Mouse (Mus musculus) left cerebral cortex, postnatal 25 days (tissue): ENCODE results near the gene Lrrc14b. TPM values are rescaled to one million over a fixed set of nuclear protein-coding genes. Genes with fewer than 3 reads are reported as not detected.

Experiments used
- DNase-seq, 2 experiments: peaks; one replicate each; pipeline ENCODE4 v3.0.0; 2022; ENCODE audit warnings: low spot score in 2 of 2, mixed read lengths in 1 of 2
- intact Hi-C: fragments of 180-260 bp; cut with DNase I; formaldehyde crosslinking; loops from one replicate; pipeline ENCODE4 v1.15.1; 2025
- total RNA-seq, 2 experiments: library from RNA; stranded (reverse); gene quantifications; 2 replicates each; pipeline ENCODE4 v1.2.3; 2021

Gene Lrrc14b
- under 1 TPM in 1 of 2 experiments, not detected in 1; 0.16 TPM for total RNA-seq

DNA sequence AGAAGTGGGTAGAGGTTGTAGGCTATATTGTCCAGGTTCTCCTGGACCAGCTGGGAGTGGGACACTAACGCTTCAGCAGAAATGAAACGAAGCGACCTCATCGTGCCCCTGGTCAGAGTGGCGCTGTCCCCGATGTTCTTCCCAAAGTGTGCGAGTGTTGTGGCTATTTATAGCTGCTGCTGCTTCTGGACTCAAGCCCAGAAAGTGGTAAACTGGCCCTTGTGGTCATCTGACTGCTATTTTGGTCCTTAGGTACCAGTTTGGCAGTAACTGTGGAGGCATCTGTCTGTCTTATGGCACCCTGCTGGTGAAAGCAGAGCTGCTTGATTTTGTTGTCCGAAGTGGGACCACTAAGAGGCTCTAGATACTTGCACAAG lies at the start of gene Lrrc14b:
Gene Lrrc14b (minus strand): TSS at position 147 of the 377 bp plus-strand sequence.
- no peak for DNase-seq
- intact Hi-C loops = no loop called here

DNA sequence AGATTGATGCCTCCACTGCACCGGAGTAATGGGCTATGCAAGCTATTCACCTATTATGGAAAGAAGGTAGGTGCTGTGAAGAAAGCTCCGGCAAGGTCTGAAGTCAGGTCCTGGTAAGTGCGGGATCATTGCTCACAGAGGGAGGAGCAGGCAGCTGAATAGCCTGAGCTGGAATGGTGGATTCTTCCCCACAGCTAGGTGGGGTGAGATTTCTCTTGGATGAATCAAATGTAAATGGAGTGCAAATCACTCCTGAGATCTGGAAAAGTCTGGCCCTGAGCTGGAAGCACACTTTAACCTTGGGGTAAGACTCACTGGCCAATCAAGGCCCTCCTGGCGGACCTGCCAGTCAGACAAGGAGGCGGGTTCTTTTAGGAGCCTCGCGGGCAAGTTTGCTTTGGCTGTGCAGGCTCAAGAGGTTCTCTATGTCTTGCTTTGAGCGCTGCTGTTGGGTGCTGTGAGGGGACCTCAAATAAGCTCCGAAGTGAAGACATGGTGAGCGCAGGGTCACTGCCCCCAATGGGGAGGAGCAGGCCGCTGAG lies 35.6 kb upstream of the Lrrc14b start, which contains the start of gene Ftl1-ps1:
Gene Ftl1-ps1 (plus strand): TSS at position 397 of the 542 bp plus-strand sequence.
- intact Hi-C loops = no loop called here
- no peak for DNase-seq

DNA sequence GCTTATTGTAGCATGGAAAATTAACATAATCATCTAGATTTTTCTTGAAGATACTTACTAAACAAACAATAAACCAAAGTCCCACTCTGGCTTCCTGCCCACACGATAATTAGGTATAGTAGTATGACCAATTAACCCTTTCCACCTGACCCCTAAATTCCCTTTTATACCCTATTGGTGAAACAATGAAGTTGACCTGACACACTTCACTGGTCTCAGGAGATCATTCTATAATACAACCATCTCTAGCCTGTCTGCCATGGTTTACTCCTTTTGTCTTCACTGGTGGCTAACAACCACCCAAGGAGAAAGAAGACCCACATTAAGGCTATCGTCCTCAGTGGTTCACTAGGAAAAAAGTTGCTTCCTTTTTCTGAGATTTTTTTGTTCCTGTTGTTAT lies 27.4 kb upstream of the Lrrc14b start:
- no peak for DNase-seq
- intact Hi-C loops = loop anchor here (5.0 kb wide), 2 partner anchors 1451 to 1631 kb away; no protein-coding TSS in a partner anchor

DNA sequence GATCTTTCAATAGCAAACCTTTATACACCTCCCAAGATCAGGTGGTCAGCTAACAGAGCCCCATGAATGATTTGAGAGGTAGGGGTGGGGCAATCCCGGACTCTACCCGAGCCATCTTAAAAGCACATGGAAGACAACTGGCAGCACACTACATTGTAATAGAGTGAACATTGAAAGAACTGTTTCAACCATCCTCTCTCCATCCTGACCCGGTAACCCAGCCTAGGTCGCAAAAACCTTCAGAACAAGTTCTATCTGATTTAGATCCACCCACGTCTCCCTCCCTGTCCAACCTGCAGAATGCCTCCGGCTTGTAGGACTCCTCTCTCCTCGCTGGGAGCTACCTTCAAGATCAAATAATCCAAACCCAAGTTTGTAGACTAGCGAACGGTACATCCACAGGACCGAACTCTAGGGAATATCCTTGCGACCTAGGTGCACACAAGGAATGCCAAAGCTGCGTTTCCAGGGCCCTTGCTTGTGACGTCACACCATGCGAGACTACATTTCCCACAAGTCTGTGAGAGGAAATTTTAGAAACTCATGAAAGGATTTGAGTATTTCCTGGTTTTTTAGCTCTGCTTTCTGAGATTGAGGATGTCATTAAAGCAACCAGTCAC lies 26.7 kb upstream of the Lrrc14b start, which contains the start of gene Zfp72:
Gene Zfp72 (minus strand): TSS at position 466 of the 620 bp plus-strand sequence.
- DNase-seq = peak; percentile 83 to 90
- intact Hi-C loops = loop anchor here (5.0 kb wide), 2 partner anchors 1452 to 1632 kb away; no protein-coding TSS in a partner anchor

DNA sequence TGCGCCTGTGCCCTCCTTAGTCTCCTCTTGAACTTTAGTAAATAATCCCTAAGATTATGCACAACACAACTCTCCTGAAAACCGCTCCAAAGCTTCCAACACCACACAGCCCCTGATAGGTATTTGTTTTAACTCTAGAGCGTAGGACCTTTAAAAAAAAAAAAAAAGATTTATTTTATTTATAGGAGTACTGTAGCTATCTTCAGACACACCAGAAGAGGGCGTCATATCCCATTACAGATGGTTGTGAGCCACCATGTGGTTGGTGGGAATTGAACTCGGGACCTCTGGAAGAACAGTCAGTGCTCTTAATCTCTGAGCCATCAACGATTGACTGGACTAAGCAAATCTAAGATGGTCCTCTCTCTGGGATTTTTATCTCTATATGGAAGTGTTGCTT lies 25.9 kb upstream of the Lrrc14b start:
- no peak for DNase-seq
- intact Hi-C loops = loop anchor here (5.0 kb wide), 2 partner anchors 1453 to 1633 kb away; no protein-coding TSS in a partner anchor

DNA sequence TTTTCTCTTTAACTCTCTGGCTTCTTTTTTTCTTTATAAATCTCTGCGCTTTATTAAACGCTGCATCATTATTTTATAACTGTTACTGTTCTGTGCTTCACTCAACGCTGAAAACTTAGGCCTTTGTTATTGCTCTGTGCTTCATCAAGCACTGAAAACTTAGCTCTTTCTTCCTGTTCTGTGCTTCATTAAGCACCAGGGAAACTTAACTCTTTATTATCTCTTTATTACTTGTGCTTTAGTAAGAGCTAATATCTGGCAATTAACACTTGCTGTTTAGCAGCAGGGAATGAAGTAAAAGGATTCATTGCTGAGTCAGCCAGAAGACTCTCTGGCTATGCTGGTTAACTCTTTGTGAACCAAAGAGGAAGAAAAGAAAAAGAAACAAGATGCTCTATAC lies 18.5 kb upstream of the Lrrc14b start:
- intact Hi-C loops = no loop called here
- no peak for DNase-seq

DNA sequence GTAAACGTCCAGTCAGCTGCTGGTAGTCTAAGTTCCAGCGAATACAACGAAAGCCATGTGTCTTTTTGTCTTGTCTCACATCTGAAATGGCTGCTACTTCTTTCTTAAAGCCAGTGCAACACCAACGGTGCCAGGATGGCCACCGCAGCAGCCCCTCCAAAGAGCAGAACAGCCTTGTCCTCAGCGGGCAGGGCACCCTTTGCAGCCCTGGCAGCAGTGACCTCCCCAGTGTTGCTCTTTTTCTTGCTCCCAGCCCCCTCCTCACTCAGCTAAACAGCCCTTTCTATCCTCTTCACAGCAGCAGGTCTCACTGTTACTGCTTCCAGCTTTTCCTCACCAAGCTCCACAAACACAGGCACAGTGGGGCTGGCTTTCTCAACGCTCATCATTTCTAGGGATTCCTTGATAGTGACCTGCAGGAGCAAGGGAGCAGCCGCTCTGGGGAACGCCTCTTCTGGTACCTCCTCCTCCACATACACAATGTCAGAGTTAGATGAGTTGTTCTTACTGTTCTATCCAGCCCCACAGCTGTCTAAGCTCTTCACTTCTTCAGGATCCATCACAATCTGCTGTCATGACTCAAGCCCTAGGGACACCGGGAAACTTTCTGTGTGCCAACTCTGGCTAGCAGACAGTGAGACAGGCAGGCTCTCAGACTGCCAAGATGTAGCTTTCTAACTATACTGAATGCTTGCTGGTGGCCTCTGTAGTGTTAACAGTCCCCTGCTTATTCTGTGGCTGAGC lies 17.9 kb upstream of the Lrrc14b start:
- intact Hi-C loops = no loop called here
- no peak for DNase-seq

DNA sequence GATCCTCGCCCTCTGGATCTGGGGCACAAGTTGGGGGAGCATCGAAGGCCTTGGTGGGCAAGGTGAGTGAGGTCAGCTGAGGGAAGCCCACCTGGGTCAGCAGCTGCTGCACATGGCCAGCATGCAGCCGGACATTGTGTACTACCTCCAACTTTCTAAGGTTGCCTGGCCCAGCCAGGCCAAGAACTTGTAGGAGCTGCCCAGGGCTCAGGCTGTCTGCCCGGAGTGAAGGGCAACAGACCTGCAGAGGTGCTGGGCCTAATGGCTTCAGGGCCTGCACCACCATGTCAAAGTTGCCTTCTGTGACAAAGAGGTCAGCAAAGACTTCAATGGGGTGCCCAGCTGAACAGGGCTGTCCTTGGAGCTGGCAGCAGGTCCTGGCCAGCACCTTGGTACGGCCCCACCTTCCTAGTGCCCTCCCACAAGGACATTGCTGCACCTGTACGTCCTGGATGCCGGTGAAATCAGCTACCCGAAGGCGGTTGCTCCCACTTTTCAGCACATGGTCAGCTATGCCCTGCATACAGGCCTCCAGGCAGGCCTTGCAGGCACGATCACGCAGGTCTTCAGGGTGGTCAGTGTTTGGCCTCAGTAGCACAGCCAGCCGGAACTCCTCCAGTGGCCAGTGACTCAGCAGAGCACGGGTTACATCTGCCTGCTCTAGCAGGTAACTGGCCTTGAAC lies 488 bp downstream of the Lrrc14b start:
- DNase-seq = no peak
- intact Hi-C loops = no loop called here

DNA sequence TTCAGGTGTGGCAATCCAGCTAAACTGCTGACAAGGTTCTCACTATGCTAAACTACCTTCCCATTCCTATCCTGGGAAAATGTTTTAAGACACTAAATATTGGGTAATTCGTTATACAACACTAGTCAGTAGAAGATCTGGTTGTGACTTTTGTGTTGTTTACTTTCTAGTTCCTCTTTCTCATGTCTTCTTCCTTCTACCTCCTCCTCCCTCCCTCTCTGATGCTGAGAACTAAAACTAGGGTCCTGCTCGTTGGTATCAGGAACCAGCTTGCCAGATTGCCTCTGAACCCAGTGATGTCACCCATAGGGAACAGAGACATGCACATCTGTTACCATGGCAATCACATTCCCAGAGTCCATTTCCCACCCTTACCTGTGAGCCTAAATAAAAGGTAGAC lies 1.6 kb downstream of the Lrrc14b start:
- no peak for DNase-seq

DNA sequence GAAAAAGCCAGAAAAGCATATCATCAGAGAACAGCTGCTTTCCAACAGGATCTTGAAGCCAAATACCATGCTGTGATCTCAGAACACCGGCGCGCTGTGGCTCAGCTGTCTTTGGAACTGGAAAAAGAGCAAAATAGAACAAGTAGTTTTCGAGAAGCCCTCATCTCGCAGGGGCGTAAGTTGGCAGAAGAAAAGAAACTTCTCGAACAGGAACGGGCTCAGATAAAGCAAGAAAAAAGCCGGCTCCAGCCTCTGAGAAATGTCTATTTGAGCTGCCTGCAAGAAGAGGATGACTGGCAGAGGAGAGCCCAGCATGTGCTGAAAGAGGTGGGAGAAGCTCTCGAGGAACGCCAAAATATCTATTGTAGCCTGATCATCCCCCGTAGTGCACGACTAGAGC lies 7.3 kb downstream of the Lrrc14b start:
- intact Hi-C loops = no loop called here
- peak in 1 of 2 experiments; percentile 59 for DNase-seq

More for the DNA sequence above, 1.6 kb downstream of the Lrrc14b start:
- intact Hi-C loops = no loop called here

DNA sequence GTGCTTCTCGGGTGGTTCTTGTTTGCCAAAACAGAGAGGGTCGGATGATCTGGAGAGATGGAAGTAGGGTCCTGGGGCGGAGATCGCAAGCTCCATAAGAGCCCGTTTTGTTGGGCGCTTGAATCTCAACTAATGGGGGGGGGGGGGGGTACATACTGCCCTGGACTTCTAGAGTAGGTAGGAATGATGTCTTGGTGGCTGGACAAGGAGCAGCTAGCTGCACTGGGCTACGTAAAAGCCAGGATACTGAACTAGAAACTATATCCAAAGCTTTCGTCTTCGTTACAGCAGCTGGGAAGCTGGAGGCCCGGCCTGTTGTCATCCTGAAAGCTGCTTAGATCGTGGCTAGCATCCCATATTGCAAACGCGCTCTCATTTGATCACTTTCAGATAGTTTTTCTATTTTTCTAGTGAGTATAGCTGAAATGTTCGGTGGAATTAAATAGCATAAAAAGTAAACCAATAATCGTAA lies 13.3 kb downstream of the Lrrc14b start:
- DNase-seq = no peak

DNA sequence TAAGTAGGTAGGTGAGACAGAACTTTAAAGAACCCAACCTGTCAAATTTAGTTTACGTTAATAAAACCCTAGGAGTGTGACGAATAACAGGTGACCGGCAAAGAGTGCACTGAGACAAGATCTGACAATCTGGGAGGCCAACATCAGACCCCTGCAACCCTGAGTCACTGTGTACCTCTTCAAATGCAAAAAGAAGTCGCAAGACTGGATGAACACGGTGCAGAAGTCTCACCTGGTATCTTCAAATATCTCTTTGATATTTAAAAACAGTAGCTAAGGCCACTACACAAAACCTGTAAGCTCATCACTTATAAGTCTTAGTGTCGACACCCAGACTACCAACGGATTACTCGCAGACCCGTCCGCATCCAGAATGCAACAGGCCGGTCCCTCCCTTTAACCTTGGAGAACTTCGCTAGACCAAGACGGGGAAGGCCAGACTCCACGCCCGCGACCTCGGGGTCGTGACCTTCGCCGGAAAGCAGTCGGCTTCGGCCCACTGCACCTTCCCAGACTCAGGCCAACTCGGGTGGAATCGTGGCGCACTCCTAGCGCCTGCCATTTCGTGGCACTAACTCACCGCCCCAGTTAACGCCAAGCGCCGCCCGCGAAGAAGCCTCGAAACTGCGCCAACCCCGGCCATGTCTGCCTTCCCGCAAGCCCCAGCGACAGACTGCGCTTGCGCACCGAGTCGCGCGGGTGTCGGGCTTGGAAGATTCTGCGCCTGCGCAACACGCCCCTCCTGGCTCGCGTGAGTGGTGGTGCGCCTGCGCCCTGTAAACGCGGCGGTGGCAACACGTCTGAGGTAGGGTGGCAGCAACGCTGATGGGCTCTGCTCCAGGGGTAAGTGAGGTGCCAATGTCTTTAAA lies 14.0 kb downstream of the Lrrc14b start, which contains the start of the genes Sdha and Ccdc127:
Gene Sdha (minus strand): TSS at position 715 of the 869 bp plus-strand sequence.
Gene Ccdc127 (plus strand): TSS at position 744 of the 869 bp plus-strand sequence.
- intact Hi-C loops = loop anchor here (5.0 kb wide), 1 partner anchor 173 kb away; no protein-coding TSS in a partner anchor
- peak; percentile 95 to 97 for DNase-seq

More for the DNA sequence above, 13.3 kb downstream of the Lrrc14b start:
- intact Hi-C loops = loop anchor here (5.0 kb wide), 1 partner anchor 172 kb away; no protein-coding TSS in a partner anchor

DNA sequence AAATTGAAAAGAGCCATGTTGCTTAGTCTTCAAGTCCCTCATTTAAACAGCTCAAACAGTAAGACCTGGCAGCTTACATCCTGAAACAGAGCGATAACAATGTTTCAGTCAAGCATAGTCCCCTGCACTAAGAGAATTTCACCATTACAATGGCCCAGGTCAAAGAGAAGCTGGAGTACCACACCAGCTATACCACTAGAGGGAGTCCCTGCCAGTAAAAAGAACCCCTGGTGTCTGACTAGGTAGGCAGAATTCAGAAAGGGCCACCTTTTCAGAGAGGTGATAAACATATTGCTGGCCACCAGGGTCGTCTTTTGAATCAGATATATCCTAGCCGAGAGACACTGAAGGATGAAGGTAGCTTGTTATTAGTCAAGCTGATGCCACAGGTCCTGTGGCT lies 22.8 kb downstream of the Lrrc14b start:
- no peak for DNase-seq
- intact Hi-C loops = no loop called here

DNA sequence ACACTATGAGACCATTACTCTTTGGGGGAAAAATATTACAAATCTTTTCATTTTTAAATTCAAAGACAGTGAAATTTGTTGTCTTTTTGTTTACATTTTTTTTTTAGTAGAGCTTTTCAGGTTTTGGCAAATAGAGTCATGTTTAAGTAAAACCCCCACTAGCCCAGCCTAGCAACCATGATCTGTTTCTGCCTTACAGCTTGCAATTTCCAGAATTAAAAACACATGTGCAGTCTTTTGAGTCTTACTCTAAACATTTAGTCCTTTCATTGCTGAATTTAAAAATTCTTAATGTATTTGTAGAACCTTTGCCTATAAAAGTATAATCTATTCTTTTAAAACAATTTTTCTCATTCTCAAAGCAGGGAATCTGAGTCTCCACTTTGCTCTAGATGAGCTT lies 34.5 kb downstream of the Lrrc14b start:
- no peak for DNase-seq
- intact Hi-C loops = no loop called here

DNA sequence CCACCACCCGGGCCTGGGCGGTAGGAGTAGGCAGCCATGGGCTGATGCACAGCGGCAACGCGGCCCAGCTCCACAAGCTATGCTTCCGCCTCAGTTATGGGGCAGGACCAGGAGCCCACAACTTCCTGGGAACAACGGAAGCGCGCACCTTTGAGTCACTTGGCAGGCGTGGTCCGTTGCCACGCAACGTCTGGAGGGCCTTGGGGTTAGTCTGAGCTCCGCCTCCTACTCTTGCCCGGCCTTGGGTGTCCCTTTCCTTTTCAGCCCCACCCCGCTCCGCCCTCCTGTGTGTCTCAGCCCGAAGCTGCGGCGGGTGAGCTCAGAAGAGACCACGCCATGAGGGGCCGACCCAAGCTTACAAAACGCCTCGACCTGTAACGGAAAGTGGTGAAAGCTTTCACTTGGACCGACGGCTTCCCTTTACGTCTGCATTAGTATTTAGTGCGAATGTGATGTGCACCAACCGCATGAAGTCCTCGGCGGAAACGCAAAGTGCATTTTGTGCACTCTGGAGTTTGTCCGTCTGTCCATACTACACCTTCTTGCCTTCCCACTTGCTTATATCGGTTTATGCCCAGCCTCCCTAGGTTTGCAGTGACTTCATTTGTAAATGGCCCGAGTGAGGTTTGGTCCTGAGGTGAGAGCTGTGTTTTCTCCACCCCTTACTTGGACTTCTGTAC lies 46.5 kb downstream of the Lrrc14b start, which contains the start of gene Pdcd6:
Gene Pdcd6 (minus strand): TSS at position 411 of the 680 bp plus-strand sequence.
- intact Hi-C loops = no loop called here
- DNase-seq = peak; percentile 92 to 96

DNA sequence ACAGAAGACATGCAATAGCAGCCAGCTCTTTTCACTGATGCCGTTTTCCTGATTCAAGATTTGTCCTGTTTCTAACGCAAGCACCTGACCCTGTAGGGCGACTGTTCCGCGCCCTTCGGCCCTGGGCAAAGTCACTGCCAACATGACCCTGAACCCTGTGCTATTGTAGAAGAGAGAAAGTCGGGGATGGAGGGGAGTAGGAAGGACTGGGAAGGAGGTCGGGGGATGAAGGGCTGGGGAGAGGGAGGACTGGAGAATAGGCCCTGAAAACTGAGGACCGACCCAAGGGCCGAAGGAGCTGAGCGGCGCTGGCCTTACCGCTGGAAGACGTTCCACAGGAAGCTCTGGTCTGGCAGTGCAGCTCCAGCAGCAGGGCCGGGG lies 47.0 kb downstream of the Lrrc14b start:
- no peak for DNase-seq
- intact Hi-C loops = no loop called here

DNA sequence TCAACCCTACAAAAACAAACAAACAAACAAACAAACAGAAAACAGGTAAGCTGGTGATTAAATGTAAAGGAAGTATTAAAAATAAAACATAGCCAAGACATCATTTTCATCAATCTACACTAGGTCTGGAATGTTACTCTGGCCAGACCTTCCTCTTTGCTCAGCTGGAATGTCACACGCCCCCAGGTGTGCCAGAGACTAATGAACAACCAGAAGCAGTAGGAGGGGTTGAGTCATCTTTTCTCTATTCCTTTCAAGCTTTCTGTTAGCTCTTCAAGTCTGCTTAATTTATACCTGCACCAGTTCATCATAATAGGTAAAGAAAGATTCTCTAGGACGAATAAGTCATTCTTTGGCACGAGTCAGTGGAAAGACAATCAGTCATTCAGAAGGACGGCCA lies 47.4 kb downstream of the Lrrc14b start:
- DNase-seq = no peak
- intact Hi-C loops = no loop called here

DNA sequence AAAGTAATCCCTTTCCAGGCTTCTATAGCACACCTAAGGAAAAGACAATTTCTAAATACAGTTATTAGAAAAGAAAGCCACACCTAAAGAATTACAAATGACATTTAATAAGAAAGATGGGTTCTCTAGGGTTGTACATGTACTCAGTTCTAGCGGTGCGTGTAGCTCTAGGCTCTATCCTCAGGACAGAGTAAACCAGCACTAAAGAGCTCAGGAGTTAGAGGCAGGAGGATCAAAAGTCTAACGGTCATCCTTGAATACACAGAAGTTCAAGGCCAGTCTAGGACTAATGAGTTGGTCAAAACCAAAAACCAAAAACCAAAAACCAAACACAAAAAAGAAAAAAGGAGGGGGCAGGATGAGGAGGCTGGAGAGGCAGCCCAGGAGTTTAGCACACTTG lies 49.2 kb downstream of the Lrrc14b start:
- DNase-seq = no peak
- intact Hi-C loops = no loop called here
